Mouse (Mus musculus): ENCODE results near the gene Gm128. TPM values are rescaled to one million over a fixed set of nuclear protein-coding genes. Genes with fewer than 3 reads are reported as not detected.

Gm128 gene
- total and polyA plus RNA-seq, 3 experiments = 0.16 TPM; not detected in 2

DNA sequence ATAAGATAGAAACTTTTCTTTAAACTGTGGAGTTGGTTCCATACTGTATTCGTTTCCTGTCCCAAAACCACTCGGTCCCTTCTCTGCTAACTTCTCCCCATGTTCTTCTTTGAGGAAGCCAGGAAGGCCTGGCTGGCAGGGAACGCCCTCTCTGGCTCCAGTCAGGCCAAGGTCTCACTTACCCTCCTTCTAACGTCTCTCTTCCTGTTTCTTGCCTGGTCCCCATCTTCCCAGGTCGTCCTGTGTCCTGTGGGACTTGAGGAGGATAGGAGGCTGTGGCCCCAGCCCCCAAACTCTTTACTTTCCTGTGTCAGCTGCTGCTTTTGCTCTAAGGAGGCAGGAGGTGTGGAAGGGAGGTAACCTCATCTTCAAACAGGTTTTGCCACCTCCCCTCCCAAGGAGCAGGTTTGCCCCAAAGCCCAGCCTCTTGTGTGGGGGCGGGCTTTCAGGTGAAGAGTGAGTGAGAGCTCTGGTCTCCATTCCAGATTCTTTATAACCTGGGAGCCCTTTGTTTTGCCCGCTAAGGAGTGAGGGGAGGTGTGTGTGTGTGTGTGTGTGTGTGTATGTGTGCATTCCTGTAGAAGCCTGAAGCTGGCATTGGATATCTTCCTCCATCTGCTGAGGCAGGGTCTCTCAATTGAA, 9.5 kb upstream of the Gm128 start, which contains the start of gene Bnipl:
Gene Bnipl (minus strand): TSS at position 411 of the 642 bp plus-strand sequence.
- H3K4me3 ChIP-seq = no peak within 1 kb of the TSS
- no peaks in the 10 kb centered on the region for H3K27me3 ChIP-seq (ENCODE audit: control insufficient read depth, insufficient read depth, low read length)
- H3K4me1 ChIP-seq (ENCODE audit: control insufficient read depth, insufficient read depth, low read length) = no peaks in the 10 kb centered on the region
- WGBS = 60% methylated on average over 7 of the region's 7 CpGs
- no peaks in the 10 kb centered on the region for H3K79me2 ChIP-seq (replicated peaks; ENCODE audit: control insufficient read depth, insufficient read depth, low read length)
- intact Hi-C loops (cut with DNase I) = no loop called here
- H3K9ac ChIP-seq (ENCODE audit: low read depth, low read length) = no peak within 1 kb of the TSS
- H3K36me3 ChIP-seq (ENCODE audit: control insufficient read depth, insufficient read depth, low read length) = no peaks in the 10 kb centered on the region
- no peak within 1 kb of the TSS for H3K27ac ChIP-seq
- TF ChIP-seq EP300 (IDR thresholded peaks at IDR 0.05; ENCODE audit: insufficient read depth, low read depth, low read length) (no peak), CTCF (IDR thresholded peaks at IDR 0.05) (no peak), POLR2A (IDR thresholded peaks at IDR 0.05; ENCODE audit: insufficient read depth, low read depth, low read length) (no peak)
- no peak for DNase-seq

DNA sequence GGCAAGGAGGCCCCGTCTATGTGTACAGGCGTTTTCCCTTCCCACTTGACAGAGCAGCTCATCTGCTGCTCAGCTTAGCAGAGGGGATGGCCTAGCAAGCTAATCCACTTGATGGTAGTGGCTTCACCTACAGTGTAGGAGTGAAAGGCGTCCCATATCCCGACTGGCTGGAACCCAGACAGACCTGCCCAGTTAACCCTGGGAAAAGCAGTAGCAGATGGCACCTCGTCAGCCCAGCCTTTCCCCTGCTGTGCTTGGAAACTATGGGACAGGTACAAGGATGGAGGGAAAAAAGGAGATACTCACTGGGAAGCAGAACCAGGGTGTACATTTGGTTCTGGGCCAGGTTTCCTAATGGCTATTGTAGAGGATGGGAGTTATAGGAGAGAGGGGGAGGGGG, 9.0 kb upstream of the Gm128 start:
- no peaks in the 10 kb centered on the region for H3K4me1 ChIP-seq (ENCODE audit: control insufficient read depth, insufficient read depth, low read length)
- H3K4me3 ChIP-seq = no peak overlapping the region
- H3K79me2 ChIP-seq (replicated peaks; ENCODE audit: control insufficient read depth, insufficient read depth, low read length) = no peaks in the 10 kb centered on the region
- TF ChIP-seq CTCF (IDR thresholded peaks at IDR 0.05) (no peak), POLR2A (IDR thresholded peaks at IDR 0.05; ENCODE audit: insufficient read depth, low read depth, low read length) (no peak), EP300 (IDR thresholded peaks at IDR 0.05; ENCODE audit: insufficient read depth, low read depth, low read length) (no peak)
- no peak for DNase-seq
- H3K9ac ChIP-seq (ENCODE audit: low read depth, low read length) = no peak overlapping the region
- intact Hi-C loops (cut with DNase I) = no loop called here
- WGBS = 86% methylated on average over 5 of the region's 5 CpGs
- no peak overlapping the region for H3K27ac ChIP-seq
- no peaks in the 10 kb centered on the region for H3K27me3 ChIP-seq (ENCODE audit: control insufficient read depth, insufficient read depth, low read length)
- H3K36me3 ChIP-seq (ENCODE audit: control insufficient read depth, insufficient read depth, low read length) = no peaks in the 10 kb centered on the region

DNA sequence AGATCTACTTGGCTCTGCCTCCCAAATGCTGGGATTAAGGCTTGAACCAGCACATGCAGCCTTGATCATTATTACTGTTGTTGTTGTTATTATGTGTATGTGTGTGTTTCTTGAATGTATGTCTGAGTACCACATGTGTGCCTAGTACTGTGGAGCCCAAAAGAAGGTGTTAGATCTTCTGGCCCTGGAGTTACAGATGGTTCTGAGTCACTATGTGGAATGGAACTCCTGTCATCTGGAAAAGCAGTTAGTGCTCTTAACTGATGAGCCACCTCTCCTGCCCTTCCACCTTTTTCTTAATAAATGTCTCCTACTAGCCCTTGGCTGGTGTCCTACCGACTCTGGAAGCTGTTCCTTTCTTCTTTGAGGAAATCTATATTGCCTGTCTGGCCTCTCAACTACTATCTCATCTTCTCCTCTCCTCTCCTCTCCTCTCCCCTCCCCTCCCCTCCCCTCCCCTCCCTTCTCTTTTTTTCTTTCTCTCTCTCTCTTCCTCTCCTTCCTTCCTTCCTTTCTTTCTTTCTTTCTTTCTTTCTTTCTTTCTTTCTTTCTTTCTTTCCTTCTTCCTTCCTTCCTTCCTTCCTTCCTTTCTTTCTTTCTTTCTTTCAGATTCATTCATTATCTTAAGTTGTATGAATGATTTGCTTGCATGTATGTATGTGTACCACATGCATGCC, 6.4 kb upstream of the Gm128 start:
- H3K9ac ChIP-seq (ENCODE audit: low read depth, low read length) = no peak overlapping the region
- H3K36me3 ChIP-seq (ENCODE audit: control insufficient read depth, insufficient read depth, low read length) = no peaks in the 10 kb centered on the region
- no peaks in the 10 kb centered on the region for H3K27me3 ChIP-seq (ENCODE audit: control insufficient read depth, insufficient read depth, low read length)
- H3K4me3 ChIP-seq = no peak overlapping the region
- no peaks in the 10 kb centered on the region for H3K79me2 ChIP-seq (replicated peaks; ENCODE audit: control insufficient read depth, insufficient read depth, low read length)
- DNase-seq = no peak
- 58% methylated on average over 1 of the region's 1 CpGs for WGBS
- intact Hi-C loops (cut with DNase I) = no loop called here
- TF ChIP-seq CTCF (IDR thresholded peaks at IDR 0.05) = no peak
- no peak for TF ChIP-seq EP300 (IDR thresholded peaks at IDR 0.05; ENCODE audit: insufficient read depth, low read depth, low read length)
- no peak for TF ChIP-seq POLR2A (IDR thresholded peaks at IDR 0.05; ENCODE audit: insufficient read depth, low read depth, low read length)
- H3K27ac ChIP-seq = no peak overlapping the region
- H3K4me1 ChIP-seq (ENCODE audit: control insufficient read depth, insufficient read depth, low read length) = no peaks in the 10 kb centered on the region

DNA sequence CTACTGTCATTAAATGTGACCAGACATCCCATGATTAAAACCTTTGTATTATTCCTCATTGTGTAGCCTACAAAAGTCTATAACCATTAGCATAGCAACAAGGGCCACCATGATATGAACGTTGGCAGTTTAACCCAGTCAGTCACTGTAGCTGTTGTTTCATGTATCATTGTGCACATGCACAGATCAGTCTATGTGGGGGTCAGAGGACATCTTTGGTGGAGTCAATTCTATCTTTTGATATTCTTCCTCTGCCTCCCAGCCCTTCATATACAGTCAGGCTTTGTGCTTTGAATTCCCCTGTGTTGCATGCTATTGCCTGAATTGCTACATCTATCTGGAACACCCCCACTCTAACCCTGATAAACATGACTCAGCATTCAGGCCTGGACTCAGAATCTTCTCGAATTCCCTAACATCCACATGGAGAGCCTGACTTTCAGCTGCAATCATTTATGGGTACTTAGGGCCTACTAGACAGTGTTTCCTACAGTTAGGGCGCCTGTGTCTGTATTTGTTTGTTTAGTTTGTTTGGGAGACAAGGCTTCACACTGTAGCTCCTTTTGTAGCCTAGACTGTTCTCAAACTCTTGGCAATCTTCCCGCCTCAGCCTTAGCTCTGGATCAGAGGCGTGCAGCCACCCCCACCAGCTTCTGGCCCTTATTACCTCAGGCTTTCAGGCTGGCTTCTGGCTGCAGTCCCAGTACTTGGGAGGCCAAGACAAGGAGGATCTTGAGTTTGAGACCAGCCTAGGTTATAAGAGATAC, 5.2 kb upstream of the Gm128 start:
- no peak overlapping the region for H3K9ac ChIP-seq (ENCODE audit: low read depth, low read length)
- TF ChIP-seq CTCF (IDR thresholded peaks at IDR 0.05) (no peak), EP300 (IDR thresholded peaks at IDR 0.05; ENCODE audit: insufficient read depth, low read depth, low read length) (no peak), POLR2A (IDR thresholded peaks at IDR 0.05; ENCODE audit: insufficient read depth, low read depth, low read length) (no peak)
- H3K27ac ChIP-seq = no peak overlapping the region
- peak in 1 of 2 experiments; percentile 45 for DNase-seq
- H3K27me3 ChIP-seq (ENCODE audit: control insufficient read depth, insufficient read depth, low read length) = no peaks in the 10 kb centered on the region
- 67% methylated on average over 5 of the region's 5 CpGs for WGBS
- H3K36me3 ChIP-seq (ENCODE audit: control insufficient read depth, insufficient read depth, low read length) = no peaks in the 10 kb centered on the region
- no peaks in the 10 kb centered on the region for H3K79me2 ChIP-seq (replicated peaks; ENCODE audit: control insufficient read depth, insufficient read depth, low read length)
- H3K4me3 ChIP-seq = no peak overlapping the region
- H3K4me1 ChIP-seq (ENCODE audit: control insufficient read depth, insufficient read depth, low read length) = no peaks in the 10 kb centered on the region
- intact Hi-C loops (cut with DNase I) = no loop called here

DNA sequence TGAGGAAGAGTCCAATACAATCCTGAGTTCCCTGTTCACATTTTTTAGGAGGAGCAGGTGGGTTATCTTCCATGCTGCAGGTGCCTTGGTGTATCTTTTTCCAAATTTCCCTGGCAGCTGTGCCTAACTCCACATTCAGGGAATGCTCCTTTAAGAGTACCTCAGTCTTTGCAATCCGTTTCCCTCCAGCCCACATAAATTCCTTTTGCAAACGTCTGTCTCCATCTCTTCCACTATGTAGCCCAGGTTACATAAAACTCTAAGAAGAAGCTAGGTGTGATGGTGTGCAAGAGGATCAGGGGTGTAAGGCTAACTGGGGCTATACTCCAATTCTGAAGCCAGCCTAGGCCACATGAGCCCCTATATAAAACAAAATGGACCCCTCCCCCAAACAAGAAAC, 1.7 kb upstream of the Gm128 start:
- Histone ChIP-seq H3K4me1 (ENCODE audit: control insufficient read depth, insufficient read depth, low read length) (no peaks in the 10 kb centered on the region), H3K4me3 (no peak overlapping the region), H3K36me3 (ENCODE audit: control insufficient read depth, insufficient read depth, low read length) (no peaks in the 10 kb centered on the region), H3K79me2 (replicated peaks; ENCODE audit: control insufficient read depth, insufficient read depth, low read length) (no peaks in the 10 kb centered on the region), H3K27me3 (ENCODE audit: control insufficient read depth, insufficient read depth, low read length) (no peaks in the 10 kb centered on the region), H3K27ac (no peak overlapping the region), H3K9ac (ENCODE audit: low read depth, low read length) (no peak overlapping the region)
- intact Hi-C loops (cut with DNase I) = no loop called here
- no peak for DNase-seq
- WGBS = 73% methylated on average over 2 of the region's 2 CpGs
- TF ChIP-seq POLR2A (IDR thresholded peaks at IDR 0.05; ENCODE audit: insufficient read depth, low read depth, low read length) = no peak
- no peak for TF ChIP-seq EP300 (IDR thresholded peaks at IDR 0.05; ENCODE audit: insufficient read depth, low read depth, low read length)
- no peak for TF ChIP-seq CTCF (IDR thresholded peaks at IDR 0.05)

Measured in heart, adult 2 months (tissue).